Mouse (Mus musculus): ENCODE results near the gene Gm20532. TPM values are rescaled to one million over a fixed set of nuclear protein-coding genes. Genes with fewer than 3 reads are reported as not detected.

Gm20532 gene
- total and polyA plus RNA-seq, 3 experiments = 0.15 TPM; not detected in 2

GRCm38 (mm10) chr2:26597810-26598209 lies 11.4 kb downstream of the Gm20532 start:
- no peaks in the 10 kb centered on the region for H3K9me3 ChIP-seq (replicated peaks; ENCODE audit: insufficient read depth, low read length)
- no peak overlapping the region for H3K27ac ChIP-seq (ENCODE audit: control insufficient read depth, low read depth, low read length)
- no peaks in the 10 kb centered on the region for H3K27me3 ChIP-seq (ENCODE audit: control insufficient read depth in 1 of 2, insufficient read depth in 2 of 2, low read length in 2 of 2)
- no peak for DNase-seq (ENCODE audit: low read depth, low spot score)
- H3K9ac ChIP-seq (ENCODE audit: control insufficient read depth, low read depth, low read length, poor library complexity, severe bottlenecking) = no peak overlapping the region
- no peaks in the 10 kb centered on the region for H3K79me2 ChIP-seq (ENCODE audit: control insufficient read depth, insufficient read depth, low read length, poor library complexity)
- no peak overlapping the region for H3K4me3 ChIP-seq (ENCODE audit: control insufficient read depth in 1 of 2, insufficient read depth in 1 of 2, low read depth in 2 of 2, low read length in 2 of 2)
- no peaks in the 10 kb centered on the region for H3K36me3 ChIP-seq (ENCODE audit: control insufficient read depth in 1 of 2, insufficient read depth in 2 of 2, low read length in 2 of 2)
- H3K4me1 ChIP-seq (ENCODE audit: control insufficient read depth in 1 of 2, insufficient read depth in 2 of 2, low read length in 2 of 2) = no peaks in the 10 kb centered on the region
- TF ChIP-seq JUND (IDR thresholded peaks at IDR 0.05; ENCODE audit: low read depth, low read length) (no peak), NELFE (IDR thresholded peaks at IDR 0.05; ENCODE audit: low read depth, low read length) (no peak)

GRCm38 (mm10) chr2:26598462-26598861 lies 12.0 kb downstream of the Gm20532 start:
- no peaks in the 10 kb centered on the region for H3K9me3 ChIP-seq (replicated peaks; ENCODE audit: insufficient read depth, low read length)
- no peaks in the 10 kb centered on the region; a peak in 1 of 4 replicates for H3K4me1 ChIP-seq (ENCODE audit: control insufficient read depth in 1 of 2, insufficient read depth in 2 of 2, low read length in 2 of 2)
- no peak for DNase-seq (ENCODE audit: low read depth, low spot score)
- TF ChIP-seq ELF1 (IDR thresholded peaks at IDR 0.05; ENCODE audit: low read depth, low read length) (no peak), MAX (IDR thresholded peaks at IDR 0.05; ENCODE audit: low read length) (no peak), RCOR1 (IDR thresholded peaks at IDR 0.05; ENCODE audit: low read depth, low read length) (no peak), POLR2A (IDR thresholded peaks at IDR 0.05; ENCODE audit: control insufficient read depth in 1 of 2, insufficient read depth in 1 of 2, low read depth in 1 of 2, low read length in 2 of 2, poor library complexity in 1 of 2) (no peak), ZKSCAN1 (IDR thresholded peaks at IDR 0.05; ENCODE audit: low read depth, low read length) (no peak), ETS1 (IDR thresholded peaks at IDR 0.05; ENCODE audit: low read depth, low read length) (no peak), KAT2A (conservative IDR thresholded peaks at IDR 0.05; ENCODE audit: low read depth, low read length) (no peak), ZC3H11A (IDR thresholded peaks at IDR 0.05; ENCODE audit: low read depth, low read length) (no peak), JUND (IDR thresholded peaks at IDR 0.05; ENCODE audit: low read depth, low read length) (no peak), E2F4 (IDR thresholded peaks at IDR 0.05; ENCODE audit: borderline replicate concordance, low read depth, low read length) (no peak), SIN3A (IDR thresholded peaks at IDR 0.05; ENCODE audit: low read length) (no peak), EP300 (IDR thresholded peaks at IDR 0.05; ENCODE audit: low read depth in 1 of 2, low read length in 2 of 2) (no peak), SMC3 (IDR thresholded peaks at IDR 0.05; ENCODE audit: low read depth, low read length) (no peak), CHD2 (IDR thresholded peaks at IDR 0.05; ENCODE audit: low read length) (no peak)
- no peak overlapping the region for H3K4me3 ChIP-seq (ENCODE audit: control insufficient read depth in 1 of 2, insufficient read depth in 1 of 2, low read depth in 2 of 2, low read length in 2 of 2)
- H3K36me3 ChIP-seq (ENCODE audit: control insufficient read depth in 1 of 2, insufficient read depth in 2 of 2, low read length in 2 of 2) = no peaks in the 10 kb centered on the region
- H3K27me3 ChIP-seq (ENCODE audit: control insufficient read depth in 1 of 2, insufficient read depth in 2 of 2, low read length in 2 of 2) = no peaks in the 10 kb centered on the region
- no peak overlapping the region for H3K27ac ChIP-seq (ENCODE audit: control insufficient read depth, low read depth, low read length)
- no peak overlapping the region for H3K9ac ChIP-seq (ENCODE audit: control insufficient read depth, low read depth, low read length, poor library complexity, severe bottlenecking)
- no peaks in the 10 kb centered on the region; the same call in 1 of the 2 replicates for H3K79me2 ChIP-seq (ENCODE audit: control insufficient read depth, insufficient read depth, low read length, poor library complexity)

DNA sequence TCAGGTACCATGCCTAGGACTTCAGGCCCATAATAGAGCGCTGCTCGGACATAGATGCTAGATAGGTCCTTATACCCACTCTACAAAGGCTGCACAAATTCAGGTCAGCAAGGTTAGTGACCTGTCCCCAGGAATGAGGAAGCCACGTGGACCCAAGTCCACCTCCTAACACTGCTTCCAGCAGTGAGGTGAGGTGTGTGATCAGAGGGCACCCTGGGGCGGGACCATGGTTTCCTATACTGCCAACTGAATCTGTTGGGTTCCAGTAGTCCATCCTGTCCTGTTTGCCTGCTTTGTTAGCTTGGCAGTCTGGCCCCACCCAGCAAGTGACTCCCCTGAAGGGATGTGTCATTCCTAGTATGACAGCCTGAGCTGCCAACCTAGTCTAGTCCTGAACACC lies 13.5 kb downstream of the Gm20532 start:
- TF ChIP-seq UBTF (IDR thresholded peaks at IDR 0.05; ENCODE audit: borderline replicate concordance, insufficient read depth, low read depth, low read length) = no peak
- TF ChIP-seq HCFC1 (IDR thresholded peaks at IDR 0.05; ENCODE audit: low read depth, low read length) = no peak
- no peak for TF ChIP-seq ZC3H11A (IDR thresholded peaks at IDR 0.05; ENCODE audit: low read depth, low read length)
- TF ChIP-seq EP300 (IDR thresholded peaks at IDR 0.05; ENCODE audit: low read depth in 1 of 2, low read length in 2 of 2) = no peak
- TF ChIP-seq CHD2 (IDR thresholded peaks at IDR 0.05; ENCODE audit: low read length) = no peak
- no peak for TF ChIP-seq ETS1 (IDR thresholded peaks at IDR 0.05; ENCODE audit: low read depth, low read length)
- H3K9me3 ChIP-seq (replicated peaks; ENCODE audit: insufficient read depth, low read length) = no peaks in the 10 kb centered on the region
- H3K4me3 ChIP-seq (ENCODE audit: control insufficient read depth in 1 of 2, insufficient read depth in 1 of 2, low read depth in 2 of 2, low read length in 2 of 2) = no peak overlapping the region
- no peaks in the 10 kb centered on the region for H3K36me3 ChIP-seq (ENCODE audit: control insufficient read depth in 1 of 2, insufficient read depth in 2 of 2, low read length in 2 of 2)
- H3K9ac ChIP-seq (ENCODE audit: control insufficient read depth, low read depth, low read length, poor library complexity, severe bottlenecking) = no peak overlapping the region
- DNase-seq (ENCODE audit: low read depth, low spot score) = no peak
- no peaks in the 10 kb centered on the region for H3K27me3 ChIP-seq (ENCODE audit: control insufficient read depth in 1 of 2, insufficient read depth in 2 of 2, low read length in 2 of 2)
- no peaks in the 10 kb centered on the region; a peak in 1 of 4 replicates for H3K4me1 ChIP-seq (ENCODE audit: control insufficient read depth in 1 of 2, insufficient read depth in 2 of 2, low read length in 2 of 2)
- no peaks in the 10 kb centered on the region; the same call in 1 of the 2 replicates for H3K79me2 ChIP-seq (ENCODE audit: control insufficient read depth, insufficient read depth, low read length, poor library complexity)
- H3K27ac ChIP-seq (ENCODE audit: control insufficient read depth, low read depth, low read length) = no peak overlapping the region
